Mouse (Mus musculus): ENCODE data around the gene Grm8. TPM values are rescaled to one million over a fixed set of nuclear protein-coding genes. Genes with fewer than 3 reads are reported as not detected.
"Not testable (repeated sequence)": the region's sequence is repeated elsewhere in the genome, so short reads cannot be mapped to it uniquely, and the experiment has no call there.

Gene Grm8
- total RNA-seq, 1 experiment from 2014 or later = not detected

DNA sequence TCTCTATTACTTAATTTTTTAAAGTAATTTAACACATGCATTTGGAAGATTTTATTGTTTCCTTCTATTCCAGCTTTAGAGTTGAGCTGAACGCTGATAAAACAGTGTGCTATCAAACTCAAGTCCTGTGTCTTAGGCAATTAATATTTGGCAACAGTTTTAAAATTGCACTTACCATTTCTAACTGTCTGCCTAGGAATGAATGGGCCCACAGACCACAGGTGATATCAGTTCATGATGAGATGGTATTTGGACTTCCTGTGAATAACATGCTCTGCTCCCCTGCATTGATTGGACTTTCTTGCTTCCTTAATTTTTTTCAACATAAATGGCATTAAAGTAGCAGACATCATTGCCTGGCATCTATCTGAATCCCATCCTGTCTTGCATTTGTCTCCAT lies 232.8 kb downstream of the Grm8 start:
- ATAC-seq (replicated peaks; ENCODE audit: insufficient number of reproducible peaks, low FRiP score, low TSS enrichment, poor library complexity, severe bottlenecking) = no peak

DNA sequence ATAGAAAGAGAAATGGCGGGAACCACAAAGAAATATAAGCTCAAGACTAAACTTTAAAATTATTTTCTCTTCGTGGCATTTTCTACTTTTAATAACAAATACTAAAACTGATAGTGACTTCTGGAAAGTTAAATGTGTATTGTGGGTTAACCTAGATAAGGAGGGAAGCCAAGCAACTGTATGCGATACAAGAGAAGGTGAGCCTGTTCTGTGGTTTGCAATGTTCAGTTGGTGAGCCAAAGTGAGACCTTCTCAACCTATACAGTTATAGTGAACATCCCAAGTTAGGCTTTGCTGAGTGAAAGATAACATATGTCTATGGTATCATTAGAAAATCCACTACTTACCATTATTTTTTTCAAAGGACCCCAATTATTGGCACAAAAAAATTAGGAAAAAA lies 233.6 kb downstream of the Grm8 start:
- no peak for ATAC-seq (replicated peaks; ENCODE audit: insufficient number of reproducible peaks, low FRiP score, low TSS enrichment, poor library complexity, severe bottlenecking)

DNA sequence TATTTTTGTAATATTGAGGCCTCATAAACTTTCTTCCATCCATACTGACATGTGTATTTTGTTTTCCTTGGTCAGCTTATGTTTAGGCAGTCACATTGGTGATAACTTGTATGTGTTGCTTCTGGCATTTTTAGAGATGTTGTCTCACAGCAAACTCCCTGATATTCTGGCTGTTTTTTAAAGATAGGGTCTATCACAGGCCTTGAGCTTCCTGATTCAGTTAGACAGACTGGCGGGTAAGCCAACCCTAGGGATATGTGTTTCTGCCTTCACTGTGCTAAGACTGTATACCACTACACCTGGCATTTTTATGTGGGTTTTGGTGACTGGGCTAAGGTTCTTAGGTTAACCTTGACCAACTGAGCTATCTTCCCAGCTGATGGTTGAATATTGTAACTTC lies 239.8 kb downstream of the Grm8 start:
- no peak for ATAC-seq (replicated peaks; ENCODE audit: insufficient number of reproducible peaks, low FRiP score, low TSS enrichment, poor library complexity, severe bottlenecking)

DNA sequence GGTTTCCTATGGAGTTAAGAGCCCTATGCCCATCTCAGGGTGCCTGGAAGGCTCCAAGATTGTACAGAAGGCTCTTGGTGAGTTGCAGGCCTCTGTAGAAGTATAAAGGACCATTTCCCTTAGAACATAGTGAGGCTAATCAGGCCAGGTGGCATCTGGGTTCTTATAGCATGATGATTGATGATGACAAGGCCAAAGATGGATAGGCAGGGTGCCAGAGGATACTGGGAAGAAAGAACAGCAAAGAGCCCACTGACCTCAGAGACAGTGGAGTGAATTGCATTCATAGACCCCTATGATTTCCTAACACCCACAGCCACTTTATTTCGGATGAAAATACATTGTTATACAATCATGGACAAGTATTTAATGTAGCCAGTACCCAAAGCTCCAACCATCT lies 242.1 kb downstream of the Grm8 start:
- no peak for ATAC-seq (replicated peaks; ENCODE audit: insufficient number of reproducible peaks, low FRiP score, low TSS enrichment, poor library complexity, severe bottlenecking)

DNA sequence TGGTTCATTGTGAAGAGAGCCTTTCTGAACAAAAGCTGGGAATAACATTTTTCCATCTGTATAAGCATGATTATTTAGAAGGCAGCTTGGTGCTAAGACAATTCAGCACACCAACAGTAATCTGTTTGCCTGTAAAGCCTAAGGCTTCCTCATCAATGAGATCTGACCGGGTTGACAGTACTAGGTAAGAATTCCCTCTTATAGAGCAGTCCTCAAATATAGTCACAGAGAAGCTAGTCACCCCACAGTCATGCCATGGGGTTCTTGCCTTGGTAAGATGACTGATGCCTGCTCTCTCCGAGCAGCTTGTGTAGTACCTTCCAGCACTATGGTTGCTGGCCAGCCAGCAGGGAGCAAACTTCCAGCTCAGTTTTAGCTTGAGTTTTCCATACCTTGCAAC lies 246.6 kb downstream of the Grm8 start:
- no peak for ATAC-seq (replicated peaks; ENCODE audit: insufficient number of reproducible peaks, low FRiP score, low TSS enrichment, poor library complexity, severe bottlenecking)

DNA sequence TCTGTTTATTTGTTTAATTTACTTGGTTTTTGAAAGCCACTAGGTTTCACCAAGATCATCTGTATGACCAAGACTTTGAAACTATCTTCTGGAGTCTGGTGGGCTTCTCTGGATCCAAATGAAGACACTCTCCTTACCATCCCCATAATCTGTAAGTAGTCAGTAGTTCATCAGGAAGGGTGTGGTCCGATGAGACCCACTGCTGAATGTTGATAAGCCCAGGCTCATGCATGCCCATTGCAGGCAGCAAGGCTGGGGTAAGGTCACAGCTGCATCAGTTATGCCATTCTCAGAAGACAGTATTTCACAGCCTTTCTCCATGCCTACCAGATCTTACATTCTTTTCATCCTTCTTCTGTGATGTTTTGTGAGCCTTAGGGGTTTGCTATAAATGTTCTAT lies 247.1 kb downstream of the Grm8 start:
- no peak for ATAC-seq (replicated peaks; ENCODE audit: insufficient number of reproducible peaks, low FRiP score, low TSS enrichment, poor library complexity, severe bottlenecking)

DNA sequence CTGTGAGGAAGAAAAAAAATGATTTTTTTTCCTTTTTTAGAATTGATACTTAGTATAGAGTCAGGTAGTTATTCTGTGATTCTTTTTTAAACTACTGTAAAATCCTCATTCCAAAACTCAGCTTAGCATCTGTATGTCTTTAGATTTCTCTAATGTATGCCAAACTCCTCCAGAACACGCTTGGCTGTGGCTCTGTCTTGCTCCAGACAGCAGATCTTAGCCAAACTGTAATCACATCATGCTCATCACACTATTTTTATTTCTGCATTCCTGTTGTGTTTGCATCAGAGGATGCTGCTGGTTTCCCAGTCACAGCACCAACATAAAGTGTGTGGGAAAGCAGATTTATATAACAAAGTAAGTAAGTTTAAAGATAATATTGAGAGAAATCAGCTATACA lies 249.2 kb downstream of the Grm8 start:
- no peak for ATAC-seq (replicated peaks; ENCODE audit: insufficient number of reproducible peaks, low FRiP score, low TSS enrichment, poor library complexity, severe bottlenecking)

DNA sequence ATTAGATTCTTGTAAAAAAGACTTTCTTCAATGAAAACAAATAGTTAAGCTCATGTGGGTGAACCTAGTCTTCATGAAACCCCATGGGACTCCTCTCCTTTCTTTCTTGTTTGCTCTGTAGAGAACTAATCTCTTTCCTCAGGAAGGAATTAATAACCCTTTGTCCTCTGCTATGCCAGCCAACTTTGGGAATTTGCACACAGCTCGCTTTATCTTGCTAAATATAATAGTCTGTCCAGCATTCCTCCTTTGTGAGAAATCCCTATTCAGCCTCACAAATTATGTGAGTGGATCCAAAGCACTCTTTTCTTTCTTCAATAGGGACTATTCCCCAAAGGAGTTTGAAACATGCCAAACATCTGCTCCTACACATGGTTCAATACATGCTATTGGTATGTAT lies 285.3 kb downstream of the Grm8 start:
- no peak for ATAC-seq (replicated peaks; ENCODE audit: insufficient number of reproducible peaks, low FRiP score, low TSS enrichment, poor library complexity, severe bottlenecking)

DNA sequence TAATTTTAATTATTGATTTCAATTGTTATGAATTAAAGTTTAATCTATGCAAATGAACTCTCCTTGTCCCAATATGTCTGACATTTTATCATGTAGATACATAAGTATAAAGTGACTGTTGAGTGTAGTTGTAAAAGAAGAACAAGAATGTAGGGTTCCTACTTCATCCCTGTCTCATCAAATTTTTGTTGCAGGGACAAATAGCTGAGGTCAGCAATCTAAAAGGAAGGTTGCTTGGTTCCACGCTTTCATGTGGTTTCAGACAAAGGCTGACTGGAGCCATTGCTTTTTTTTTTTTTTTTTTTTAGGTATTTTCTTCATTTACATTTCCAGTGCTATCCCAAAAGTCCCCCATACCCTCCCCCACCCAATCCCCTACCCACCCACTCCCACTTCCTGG lies 298.8 kb downstream of the Grm8 start:
- ATAC-seq (replicated peaks; ENCODE audit: insufficient number of reproducible peaks, low FRiP score, low TSS enrichment, poor library complexity, severe bottlenecking) = no peak

DNA sequence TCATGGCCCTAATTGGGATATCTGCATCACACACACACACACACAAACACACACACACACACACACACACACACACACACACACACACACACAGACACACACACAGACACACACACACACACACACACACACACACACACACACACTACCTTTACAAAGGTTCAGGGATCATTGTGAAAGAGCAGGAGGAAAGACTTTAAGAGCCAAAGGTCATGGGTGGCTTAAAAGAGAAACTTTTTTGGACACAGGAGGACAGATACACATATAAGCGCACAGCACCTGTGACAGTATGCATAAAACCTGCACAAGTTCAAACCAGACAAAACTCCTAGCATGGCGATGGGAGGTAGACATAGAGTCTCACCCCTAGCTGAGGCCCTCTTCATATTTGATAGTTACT lies 315.2 kb downstream of the Grm8 start:
- not testable (repeated sequence) for ATAC-seq (replicated peaks; ENCODE audit: insufficient number of reproducible peaks, low FRiP score, low TSS enrichment, poor library complexity, severe bottlenecking)

DNA sequence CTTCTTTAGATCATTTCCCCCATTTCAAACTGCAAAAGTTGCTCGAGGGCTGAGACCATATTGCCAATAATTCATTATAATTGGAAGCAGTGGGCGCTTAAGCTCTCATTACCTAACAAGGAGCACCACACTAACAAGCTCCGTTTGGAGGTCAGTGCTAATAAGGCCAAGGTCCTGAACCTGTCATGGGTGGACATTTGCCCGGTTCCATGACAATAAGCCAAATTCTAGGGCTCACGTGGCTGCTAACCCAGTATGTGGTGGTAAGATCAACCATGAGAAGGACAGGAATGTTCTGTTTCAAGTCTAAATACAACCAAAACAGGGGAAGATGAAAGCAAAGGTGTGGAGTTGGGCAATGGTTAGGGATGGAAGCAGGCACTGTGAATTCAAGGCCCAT lies 322.2 kb downstream of the Grm8 start:
- no peak for ATAC-seq (replicated peaks; ENCODE audit: insufficient number of reproducible peaks, low FRiP score, low TSS enrichment, poor library complexity, severe bottlenecking)

DNA sequence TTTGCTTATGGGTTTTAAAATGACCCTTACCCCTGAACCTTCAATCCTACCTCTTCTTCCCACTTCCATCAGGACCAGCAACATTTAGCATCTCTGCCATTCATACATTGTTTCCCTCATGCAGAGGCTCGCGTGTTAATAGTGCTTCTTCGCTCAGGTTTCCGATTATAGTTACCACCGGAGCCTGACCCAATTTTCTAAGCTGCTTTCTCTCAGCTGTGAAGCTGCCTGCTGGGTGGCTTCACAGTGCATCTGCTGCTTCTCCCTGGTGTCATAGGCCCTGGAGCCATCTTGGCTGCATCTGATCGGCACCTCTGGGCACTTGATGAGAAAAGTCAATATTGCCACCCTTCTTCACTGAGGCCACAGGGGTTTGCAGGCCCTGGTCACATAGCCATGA lies 325.0 kb downstream of the Grm8 start:
- no peak for ATAC-seq (replicated peaks; ENCODE audit: insufficient number of reproducible peaks, low FRiP score, low TSS enrichment, poor library complexity, severe bottlenecking)

DNA sequence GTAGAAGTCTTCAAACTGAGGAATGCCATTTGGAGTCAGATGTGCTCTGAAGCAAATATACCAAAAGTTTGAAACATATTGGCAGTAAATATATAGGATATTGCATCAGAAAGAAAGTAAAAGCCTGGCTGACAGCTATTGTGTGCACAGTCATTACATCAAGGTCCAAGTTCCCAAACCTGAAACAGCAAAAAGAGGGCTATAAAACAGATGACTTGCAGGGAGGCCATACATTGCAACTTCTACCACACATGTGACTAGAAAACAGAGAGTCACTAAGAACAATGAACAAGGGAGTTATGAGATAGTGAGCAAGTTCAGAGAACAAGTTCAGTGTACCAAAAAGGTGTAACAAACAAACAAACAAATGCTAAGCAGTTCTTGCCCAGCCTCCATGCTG lies 328.2 kb downstream of the Grm8 start:
- no peak for ATAC-seq (replicated peaks; ENCODE audit: insufficient number of reproducible peaks, low FRiP score, low TSS enrichment, poor library complexity, severe bottlenecking)

DNA sequence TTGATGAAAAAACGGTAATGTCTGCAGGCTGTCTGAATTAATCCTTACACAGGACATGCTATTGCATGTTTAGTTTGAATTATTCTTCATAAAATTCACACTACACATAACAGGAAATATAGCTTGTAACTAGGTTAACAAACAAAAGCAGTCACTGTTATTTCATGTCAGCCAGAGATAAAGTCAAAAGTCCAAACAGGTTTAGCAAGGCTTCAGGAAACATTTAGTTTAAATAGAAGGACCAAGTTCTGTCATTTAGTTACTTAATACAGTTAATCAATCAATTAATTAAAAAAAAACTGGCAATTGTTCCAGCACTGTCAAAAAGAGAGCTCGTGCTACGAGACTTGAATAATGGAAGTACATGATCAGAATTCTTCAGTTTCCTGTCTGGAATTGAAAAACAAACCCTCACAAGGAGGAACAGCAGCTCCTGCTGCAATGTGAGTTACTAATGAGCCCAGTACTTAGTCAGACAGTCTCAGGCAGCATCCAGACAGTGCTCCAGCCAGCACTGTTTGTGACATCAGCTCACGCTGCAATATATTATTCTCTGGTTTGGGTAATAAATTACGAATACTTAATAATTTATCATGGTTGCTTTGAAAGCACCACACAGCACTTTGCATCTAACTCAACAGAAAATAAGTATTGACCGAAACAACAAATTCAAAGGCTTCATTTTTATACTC lies 334.0 kb downstream of the Grm8 start:
- no peak for ATAC-seq (replicated peaks; ENCODE audit: insufficient number of reproducible peaks, low FRiP score, low TSS enrichment, poor library complexity, severe bottlenecking)

DNA sequence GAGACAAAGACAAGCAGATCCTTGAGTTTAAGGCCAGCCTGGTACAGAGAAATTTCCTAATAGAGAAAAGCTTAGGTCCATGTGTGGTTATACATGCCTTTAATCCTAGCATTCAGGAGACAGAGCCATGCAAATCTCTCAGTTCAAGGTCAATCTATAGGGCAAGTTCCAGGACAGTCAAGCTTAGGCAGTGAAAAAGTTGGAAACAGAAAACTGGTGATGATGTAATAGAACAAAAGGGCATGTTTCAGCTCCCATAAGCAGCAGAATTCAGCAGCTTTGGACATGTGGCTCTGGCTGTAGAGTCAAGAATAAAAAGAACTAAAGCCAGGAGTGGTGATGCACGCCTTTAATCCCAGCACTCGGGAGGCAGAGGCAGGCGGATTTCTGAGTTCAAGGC lies 336.2 kb downstream of the Grm8 start:
- no peak for ATAC-seq (replicated peaks; ENCODE audit: insufficient number of reproducible peaks, low FRiP score, low TSS enrichment, poor library complexity, severe bottlenecking)

DNA sequence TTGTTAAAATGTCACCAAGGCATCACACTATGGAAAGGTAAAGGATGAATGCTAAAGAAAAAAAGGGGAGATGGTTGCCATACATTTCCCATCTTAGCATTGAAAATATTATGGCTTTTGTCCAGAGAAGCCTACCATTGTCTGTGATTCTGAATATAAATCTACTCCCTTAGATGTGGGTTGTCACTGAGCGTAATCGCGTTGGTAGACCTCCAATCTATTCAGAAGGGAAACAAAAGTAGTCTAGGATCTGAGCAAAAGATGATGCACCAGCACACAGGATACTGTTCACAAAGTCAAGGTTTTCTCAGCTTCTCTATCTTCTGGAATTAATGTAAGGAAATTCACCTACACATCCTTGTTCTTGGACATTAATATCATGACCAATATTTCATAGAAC lies 345.4 kb downstream of the Grm8 start:
- no peak for ATAC-seq (replicated peaks; ENCODE audit: insufficient number of reproducible peaks, low FRiP score, low TSS enrichment, poor library complexity, severe bottlenecking)

DNA sequence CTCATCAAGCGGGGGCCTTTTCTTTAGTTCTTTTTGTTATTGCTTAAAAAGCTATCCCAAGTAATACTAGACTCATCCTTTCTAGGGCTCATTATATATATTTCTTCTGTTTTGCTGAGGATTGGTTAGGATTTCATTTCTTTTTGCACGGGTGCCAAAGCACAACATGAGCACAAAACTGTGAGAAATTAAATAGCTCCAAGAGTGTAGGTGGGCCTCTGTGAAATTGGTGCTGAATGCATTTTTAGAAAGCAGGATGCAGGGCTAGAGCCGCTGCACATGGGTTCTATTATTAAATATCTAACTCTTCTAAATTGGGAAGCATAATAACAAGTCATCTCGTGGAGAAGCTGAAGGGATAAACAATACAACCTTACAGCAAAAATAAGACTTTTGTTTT lies 345.8 kb downstream of the Grm8 start:
- ATAC-seq (replicated peaks; ENCODE audit: insufficient number of reproducible peaks, low FRiP score, low TSS enrichment, poor library complexity, severe bottlenecking) = no peak

DNA sequence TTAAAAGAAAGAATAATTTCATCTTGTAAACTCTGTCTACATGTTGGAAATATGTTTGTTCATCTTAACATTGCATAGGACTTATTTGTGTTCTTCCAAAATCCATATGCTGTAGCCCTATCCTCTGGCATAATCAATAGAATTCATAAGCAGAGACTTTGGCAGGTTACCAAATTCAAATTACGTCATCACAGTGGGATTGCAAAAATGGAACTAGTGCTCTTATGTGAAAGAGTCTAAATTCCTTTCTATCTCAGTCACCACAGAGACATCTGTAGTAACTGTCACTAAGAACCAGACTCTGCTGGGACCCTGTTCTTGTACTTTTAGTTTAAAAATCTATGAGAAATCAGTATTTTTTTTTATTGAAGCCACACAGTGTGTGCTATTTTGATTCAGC lies 352.7 kb downstream of the Grm8 start:
- ATAC-seq (replicated peaks; ENCODE audit: insufficient number of reproducible peaks, low FRiP score, low TSS enrichment, poor library complexity, severe bottlenecking) = no peak

DNA sequence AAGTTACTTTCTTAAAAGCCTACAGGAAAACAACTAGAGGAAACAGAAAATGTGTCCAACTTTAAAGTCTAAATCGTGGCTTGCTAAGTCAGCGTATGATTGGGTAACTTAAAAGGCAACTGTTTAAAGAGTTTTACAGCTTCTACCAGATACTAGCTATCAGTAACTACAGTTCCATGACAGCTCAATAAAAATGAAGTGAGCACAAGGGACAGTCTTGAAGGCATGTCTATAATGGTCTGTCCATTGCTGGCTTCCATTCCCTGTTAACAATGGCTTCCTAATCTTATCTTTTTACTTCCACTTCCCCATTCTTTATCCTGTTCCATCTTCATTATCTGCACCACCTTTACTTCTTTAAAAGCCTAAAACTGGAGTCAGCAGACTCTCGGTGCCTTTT lies 353.6 kb downstream of the Grm8 start:
- ATAC-seq (replicated peaks; ENCODE audit: insufficient number of reproducible peaks, low FRiP score, low TSS enrichment, poor library complexity, severe bottlenecking) = no peak

DNA sequence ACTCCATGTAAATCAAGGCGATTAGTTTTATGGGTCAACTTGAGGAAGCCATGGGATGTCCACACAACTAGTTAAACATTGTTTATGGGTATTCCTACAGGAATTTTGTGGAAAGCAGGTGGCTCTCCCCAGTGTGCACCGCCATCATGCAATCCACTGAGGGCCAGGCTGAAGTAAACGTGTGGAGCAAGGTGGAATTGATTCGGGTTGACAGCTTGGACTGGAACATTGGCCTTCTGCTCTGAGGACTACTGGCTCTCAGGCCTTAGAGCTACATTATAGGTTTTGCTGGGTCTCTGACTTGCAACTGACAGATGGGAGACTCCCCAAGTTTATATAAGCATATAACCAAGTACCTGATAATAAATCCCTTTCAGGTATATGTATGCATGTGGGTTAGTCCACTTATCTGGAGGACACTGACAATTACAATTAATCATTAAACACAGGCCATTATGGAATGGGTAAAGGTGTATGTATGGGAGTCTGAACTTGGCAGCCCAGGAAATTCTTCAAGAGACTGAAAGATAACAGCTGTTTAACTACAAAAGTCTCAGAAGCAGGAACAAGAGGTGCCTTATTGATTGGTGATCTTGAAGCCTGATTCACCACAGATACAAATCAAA lies 359.2 kb downstream of the Grm8 start:
- ATAC-seq (replicated peaks; ENCODE audit: insufficient number of reproducible peaks, low FRiP score, low TSS enrichment, poor library complexity, severe bottlenecking) = no peak

DNA sequence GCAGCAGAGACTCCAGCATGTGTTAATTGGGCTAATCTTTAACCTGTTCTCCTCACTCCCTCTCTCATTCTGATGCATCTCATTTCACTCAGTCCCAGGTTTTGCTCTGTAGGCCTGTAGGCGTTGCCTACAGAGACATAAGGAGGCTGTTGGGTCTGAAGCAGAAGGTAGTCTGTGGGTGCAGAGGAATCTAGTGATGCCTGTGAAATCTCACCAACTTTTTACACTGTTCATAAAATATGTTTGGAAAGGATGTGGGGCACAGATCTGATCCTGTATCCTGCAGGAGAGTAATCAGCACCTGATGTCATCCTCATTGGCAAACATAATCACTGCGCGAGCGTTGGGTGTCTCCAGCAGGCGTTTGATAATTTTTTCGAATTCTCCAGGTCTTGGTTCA lies 372.9 kb downstream of the Grm8 start:
- ATAC-seq (replicated peaks; ENCODE audit: insufficient number of reproducible peaks, low FRiP score, low TSS enrichment, poor library complexity, severe bottlenecking) = no peak

Measured in monocyte, adult 5-6 weeks (primary cell).